Mouse (Mus musculus) c-Kit-positive CD71-negative TER-119-negative erythroid progenitor cells, embryonic 14.5 days (primary cell): Measurements from ENCODE around the gene Supv3l1.
"Not testable (repeated sequence)": the region's sequence is repeated elsewhere in the genome, so short reads cannot be mapped to it uniquely, and the experiment has no call there.

Source experiments
- DNase-seq: peaks from one replicate; pipeline ENCODE4 v3.0.0-alpha.2; 2013; ENCODE audit warnings: low read depth

Supv3l1 gene

GRCm38 (mm10) chr10:62449364-62450279 lies at the start of gene Supv3l1, which contains the start of gene 4930507D05Rik:
Gene Supv3l1 (minus strand): TSS chr10:62449738.
Gene 4930507D05Rik (plus strand): TSS chr10:62449489.
- peak; percentile 77 for DNase-seq

- not testable (repeated sequence) for DNase-seq
Measured at GRCm38 (mm10) chr10:62491681-62492080, 42.1 kb upstream of the Supv3l1 start.

GRCm38 (mm10) chr10:62488266-62488665 lies 38.7 kb upstream of the Supv3l1 start:
- DNase-seq = no peak

- DNase-seq = peak; percentile 98
Measured at GRCm38 (mm10) chr10:62486618-62487415, 37.3 kb upstream of the Supv3l1 start, which contains the start of gene Vps26a. Gene Vps26a (minus strand): TSS chr10:62486805.

- no peak for DNase-seq
Measured at GRCm38 (mm10) chr10:62485878-62486582, 36.5 kb upstream of the Supv3l1 start.

DNA sequence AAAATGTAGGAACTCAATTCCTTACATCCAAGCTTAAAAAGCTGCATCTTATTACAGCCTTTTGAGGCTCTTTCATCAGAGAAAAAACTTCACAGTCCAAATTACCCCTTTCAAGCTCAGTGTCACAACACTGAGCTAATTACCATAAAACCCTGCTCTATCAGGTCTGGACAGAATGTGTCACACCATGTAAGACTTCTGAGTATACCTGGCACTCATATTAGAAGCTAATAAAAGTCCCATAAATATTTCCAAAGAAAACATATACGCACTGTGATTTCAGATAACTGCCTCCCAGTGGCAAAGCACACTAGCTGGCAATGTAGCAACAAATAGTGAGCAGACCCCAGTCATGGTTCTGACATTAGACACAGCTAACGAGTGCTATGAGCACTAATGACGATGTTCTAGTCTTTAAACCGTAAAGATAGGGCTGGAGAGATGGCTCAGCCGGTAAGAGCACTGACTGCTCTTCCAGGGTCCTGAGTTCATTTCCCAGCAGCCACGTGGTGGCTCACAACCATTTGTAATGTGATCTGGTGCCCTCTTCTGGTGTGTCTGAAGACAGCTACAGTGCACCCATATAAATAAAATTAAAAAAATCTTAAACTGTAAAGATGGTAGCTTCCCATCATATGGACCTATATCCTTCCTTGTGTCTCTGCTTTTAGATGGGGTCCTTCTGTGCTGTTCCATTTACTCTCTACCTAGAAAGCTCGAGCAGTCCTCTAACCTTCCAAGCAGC lies 31.7 kb upstream of the Supv3l1 start:
- no peak for DNase-seq

DNA sequence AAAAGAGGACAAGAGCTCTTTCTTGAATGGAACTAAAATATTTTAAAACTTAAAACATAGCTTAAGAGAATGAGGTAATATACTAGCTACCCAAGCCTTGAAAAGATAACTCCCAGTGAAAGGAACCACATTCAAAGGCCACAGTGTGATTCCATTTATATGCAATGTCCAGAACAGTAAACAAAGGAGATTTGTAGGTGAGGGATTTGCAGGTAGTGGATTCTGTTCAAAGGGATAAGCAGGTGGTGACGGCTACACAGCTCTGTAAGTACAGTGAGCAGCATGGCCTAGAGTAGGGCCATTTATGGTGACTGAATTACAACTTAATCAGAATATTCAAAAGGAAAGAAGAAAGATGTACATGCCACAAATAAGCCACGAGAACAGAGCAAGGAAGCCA lies 27.4 kb upstream of the Supv3l1 start:
- no peak for DNase-seq

DNA sequence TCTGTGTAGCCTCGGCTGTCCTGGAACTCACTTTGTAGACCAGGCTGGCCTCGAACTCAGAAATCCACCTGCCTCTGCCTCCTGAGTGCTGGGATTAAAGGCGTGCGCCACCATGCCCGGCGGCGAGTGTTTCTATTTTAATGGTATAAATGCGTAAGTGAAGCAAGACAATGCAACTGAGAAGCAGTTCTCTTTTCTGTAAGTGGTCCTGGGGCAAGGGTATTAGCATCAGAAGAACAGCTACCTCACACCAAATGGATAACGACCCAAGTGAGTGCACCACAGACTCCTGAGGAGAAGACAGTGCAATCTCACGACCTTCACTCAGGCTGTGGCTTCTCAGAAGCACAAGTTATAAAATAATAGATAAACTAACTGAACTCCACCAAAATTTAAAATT lies 25.4 kb upstream of the Supv3l1 start:
- DNase-seq = no peak

DNA sequence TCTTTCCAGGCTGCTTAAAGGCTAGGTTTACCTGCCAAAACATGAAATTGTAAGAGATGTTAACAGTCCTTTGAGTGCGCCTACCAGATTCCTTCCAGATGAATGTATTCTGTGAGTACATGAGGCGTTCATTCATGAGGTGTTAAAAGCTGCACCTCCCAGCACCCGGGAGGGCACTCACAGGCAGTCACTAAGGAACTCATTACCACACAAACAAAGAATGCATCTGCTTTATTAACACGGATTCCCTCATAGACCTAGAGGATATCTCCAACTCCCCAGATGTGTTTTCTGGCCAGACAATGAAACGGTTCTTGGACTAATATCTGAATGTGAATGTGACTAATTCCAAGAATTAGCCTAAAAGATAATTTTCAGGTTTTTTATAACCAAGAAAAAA lies 21.6 kb upstream of the Supv3l1 start:
- no peak for DNase-seq

DNA sequence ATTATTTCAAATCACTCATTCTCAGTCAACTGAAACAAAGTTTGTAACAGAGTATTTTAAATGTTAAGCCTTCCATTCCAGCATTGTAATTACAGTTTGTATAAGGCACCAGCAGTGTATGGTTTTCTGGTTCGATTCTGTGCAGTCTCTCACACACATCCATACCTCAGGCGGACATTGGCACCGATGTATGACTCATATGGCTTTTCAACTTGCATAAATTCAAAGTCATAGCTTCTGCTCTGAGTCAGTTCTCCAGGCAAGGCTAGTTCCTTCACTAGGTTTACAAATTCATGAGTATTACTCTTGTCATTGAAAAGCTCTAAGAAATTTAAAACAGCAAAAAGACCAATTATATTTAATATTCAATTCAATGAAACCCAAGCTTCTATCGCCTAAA lies 20.2 kb upstream of the Supv3l1 start:
- no peak for DNase-seq

- DNase-seq = no peak
Measured at GRCm38 (mm10) chr10:62461321-62461720, 11.8 kb upstream of the Supv3l1 start.

GRCm38 (mm10) chr10:62452001-62452400 lies 2.5 kb upstream of the Supv3l1 start:
- not testable (repeated sequence) for DNase-seq

GRCm38 (mm10) chr10:62450280-62450640 lies 722 bp upstream of the Supv3l1 start:
- DNase-seq = no peak

DNA sequence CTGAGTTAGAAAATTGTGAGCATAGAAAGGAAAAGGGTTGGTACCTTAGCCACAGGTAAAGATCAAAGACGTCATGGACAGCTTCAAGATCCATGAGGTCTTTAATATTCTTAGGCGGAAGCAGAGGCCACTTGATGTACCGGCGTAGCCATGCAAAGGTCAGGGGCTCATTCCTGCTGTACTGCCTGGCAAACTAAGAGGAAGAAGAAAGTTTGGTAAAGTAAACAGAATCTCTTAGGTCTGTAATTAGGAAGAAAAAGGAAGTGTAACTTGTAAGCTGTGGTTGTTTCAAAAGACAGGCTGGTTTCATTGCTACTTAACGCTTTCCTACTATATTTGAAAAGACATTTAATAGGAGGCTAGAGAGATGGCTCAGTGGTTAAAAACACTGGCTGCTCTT lies 19.1 kb downstream of the Supv3l1 start:
- DNase-seq = no peak

GRCm38 (mm10) chr10:62425081-62425871 lies 24.3 kb downstream of the Supv3l1 start:
- DNase-seq = no peak

- no peak for DNase-seq
Measured at GRCm38 (mm10) chr10:62422255-62422654, 27.3 kb downstream of the Supv3l1 start, which contains the start of gene Hkdc1. Gene Hkdc1 (minus strand): TSS chr10:62422491.

DNA sequence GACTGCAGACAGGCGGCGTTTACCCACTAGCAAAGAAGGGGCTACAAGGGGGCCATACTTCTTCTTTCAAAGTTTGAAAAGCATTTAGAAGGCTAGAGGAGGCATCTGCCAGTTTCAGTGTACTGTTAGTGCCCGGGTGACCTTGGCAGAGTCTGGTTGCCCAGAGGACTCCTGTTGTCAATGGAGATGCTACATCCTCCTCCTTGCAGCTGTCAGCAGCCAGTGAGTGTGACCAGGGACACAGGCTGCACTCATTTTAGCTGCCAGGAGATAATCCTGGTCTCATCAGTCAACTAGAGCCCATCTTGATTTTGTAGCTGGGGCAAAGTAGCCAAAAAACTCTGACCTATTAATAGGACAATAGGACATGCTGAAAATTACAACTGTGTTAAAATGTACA lies 28.4 kb downstream of the Supv3l1 start:
- DNase-seq = no peak

DNA sequence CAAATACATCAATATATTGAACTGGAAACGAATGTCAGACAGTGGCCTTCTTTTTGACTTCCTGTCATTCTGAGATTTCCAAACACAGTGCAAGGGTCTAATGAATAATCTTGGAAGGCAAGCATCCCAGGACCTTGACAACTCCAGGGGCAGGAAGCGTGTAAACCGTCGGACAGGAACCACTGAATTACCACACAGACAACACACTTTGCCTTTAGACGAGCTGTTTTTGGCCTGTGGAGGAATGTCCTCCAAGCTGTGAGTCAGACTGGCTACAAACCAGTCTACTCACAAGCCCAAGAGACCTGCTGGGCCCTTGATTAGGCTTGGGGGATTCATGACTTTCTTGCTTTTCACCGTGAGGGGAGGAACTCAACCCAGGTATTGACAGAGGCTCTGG lies 29.1 kb downstream of the Supv3l1 start:
- no peak for DNase-seq

DNA sequence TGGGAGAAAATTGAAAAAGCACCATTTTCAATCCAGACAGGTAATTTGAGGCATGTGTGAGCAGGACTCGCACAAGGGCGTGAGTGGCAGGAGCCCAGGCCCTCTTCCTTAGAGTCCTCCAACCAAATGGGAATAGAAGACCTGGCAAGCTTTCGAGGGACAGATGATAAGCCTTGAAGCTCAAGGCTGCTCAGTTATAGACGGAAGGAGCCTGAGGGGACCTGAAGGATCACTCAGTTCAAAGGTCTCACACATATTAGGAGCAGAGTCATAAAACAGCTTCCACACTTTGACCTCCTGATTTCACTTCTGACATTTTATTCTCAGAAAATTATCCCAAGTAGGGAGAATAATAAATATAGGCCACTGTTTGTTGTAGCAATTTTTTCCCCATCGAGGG lies 30.1 kb downstream of the Supv3l1 start:
- no peak for DNase-seq

DNA sequence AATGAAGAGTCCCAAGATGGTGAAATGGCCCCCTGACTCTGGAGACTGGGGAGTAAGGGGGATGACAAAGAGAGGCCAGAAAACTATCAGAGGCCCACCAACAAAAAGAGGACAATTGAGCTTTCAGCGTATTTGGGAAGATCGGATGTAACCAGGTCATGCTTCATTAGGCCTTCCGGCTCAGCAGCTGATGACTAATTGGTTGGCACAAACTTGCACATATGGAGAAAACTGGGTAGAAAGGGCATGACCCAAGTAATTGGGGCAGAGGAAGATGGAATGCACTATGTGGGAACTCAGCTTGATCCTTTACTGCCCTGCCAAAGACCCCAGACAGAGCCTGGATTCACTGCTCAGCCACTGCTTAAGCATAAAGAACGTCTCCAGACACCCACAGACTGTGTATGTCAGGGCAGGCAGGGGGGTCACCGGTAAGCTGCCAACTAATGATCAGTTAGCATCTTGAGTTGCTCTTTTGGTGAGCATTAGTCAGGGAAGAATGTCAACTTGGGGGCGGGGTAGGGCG lies 30.6 kb downstream of the Supv3l1 start:
- no peak for DNase-seq
